Mouse (Mus musculus): ENCODE results near the gene Sbds. TPM values are rescaled to one million over a fixed set of nuclear protein-coding genes. Genes with fewer than 3 reads are reported as not detected.

Gene Sbds
- polyA plus RNA-seq, 1 experiment from 2014 or later: 83.7 TPM

GRCm38 (mm10) chr5:130218336-130218735, 37.0 kb downstream of the Sbds start:
- ATAC-seq (replicated peaks; ENCODE audit: low FRiP score) (no peak), DNase-seq (ENCODE audit: low spot score) (no peak)
- Histone ChIP-seq H3K27ac (ENCODE audit: low read depth, low read length) (no peak overlapping the region), H3K27me3 (replicated peaks; ENCODE audit: control insufficient read depth, insufficient read depth, low read length) (no peaks in the 10 kb centered on the region), H3K4me2 (no peak overlapping the region), H3K9me3 (ENCODE audit: control insufficient read depth, low read length) (no peaks in the 10 kb centered on the region), H3K4me3 (ENCODE audit: low read depth, low read length) (no peak overlapping the region), H3K4me1 (replicated peaks; ENCODE audit: control insufficient read depth, insufficient read depth, low read length) (peaks cover 8% of the 10 kb centered on the region), H3K36me3 (ENCODE audit: control insufficient read depth, insufficient read depth, low read length) (no peaks in the 10 kb centered on the region), H3K9ac (ENCODE audit: low read depth, low read length) (no peak overlapping the region)
- 90% methylated on average over 5 of the region's 5 CpGs for WGBS

GRCm38 (mm10) chr5:130217406-130217805, 37.9 kb downstream of the Sbds start:
- H3K4me3 ChIP-seq (ENCODE audit: low read depth, low read length): no peak overlapping the region
- peaks cover 5% of the 10 kb centered on the region; the same call in 1 of the 2 replicates for H3K4me1 ChIP-seq (replicated peaks; ENCODE audit: control insufficient read depth, insufficient read depth, low read length)
- 82% methylated on average over 4 of the region's 4 CpGs for WGBS
- DNase-seq (ENCODE audit: low spot score) (no peak), ATAC-seq (replicated peaks; ENCODE audit: low FRiP score) (no peak)
- peaks cover 6% of the 10 kb centered on the region; the same call in 1 of the 2 replicates for H3K36me3 ChIP-seq (ENCODE audit: control insufficient read depth, insufficient read depth, low read length)
- H3K9ac ChIP-seq (ENCODE audit: low read depth, low read length): no peak overlapping the region
- H3K27ac ChIP-seq (ENCODE audit: low read depth, low read length): no peak overlapping the region
- no peaks in the 10 kb centered on the region for H3K27me3 ChIP-seq (replicated peaks; ENCODE audit: control insufficient read depth, insufficient read depth, low read length)
- no peak overlapping the region for H3K4me2 ChIP-seq
- no peaks in the 10 kb centered on the region for H3K9me3 ChIP-seq (ENCODE audit: control insufficient read depth, low read length)

GRCm38 (mm10) chr5:130216781-130217180, 38.5 kb downstream of the Sbds start, which contains the start of gene Tmem248:
TSS of gene Tmem248 (plus strand) at chr5:130217081.
- Histone ChIP-seq H3K4me1 (replicated peaks; ENCODE audit: control insufficient read depth, insufficient read depth, low read length) (peaks cover 5% of the 10 kb centered on the region; the same call in 1 of the 2 replicates), H3K27ac (ENCODE audit: low read depth, low read length) (no peak within 1 kb of the TSS), H3K4me2 (no peak within 1 kb of the TSS), H3K4me3 (ENCODE audit: low read depth, low read length) (no peak within 1 kb of the TSS), H3K9me3 (ENCODE audit: control insufficient read depth, low read length) (no peaks in the 10 kb centered on the region), H3K9ac (ENCODE audit: low read depth, low read length) (no peak within 1 kb of the TSS), H3K27me3 (replicated peaks; ENCODE audit: control insufficient read depth, insufficient read depth, low read length) (no peaks in the 10 kb centered on the region), H3K36me3 (ENCODE audit: control insufficient read depth, insufficient read depth, low read length) (peaks cover 11% of the 10 kb centered on the region; the same call in 1 of the 2 replicates)
- no peak for DNase-seq (ENCODE audit: low spot score)
- 77% methylated on average over 7 of the region's 7 CpGs for WGBS
- no peak for ATAC-seq (replicated peaks; ENCODE audit: low FRiP score)

- Histone ChIP-seq H3K4me3 (ENCODE audit: low read depth, low read length) (no peak overlapping the region), H3K4me1 (replicated peaks; ENCODE audit: control insufficient read depth, insufficient read depth, low read length) (no peaks in the 10 kb centered on the region), H3K27ac (ENCODE audit: low read depth, low read length) (no peak overlapping the region), H3K4me2 (no peak overlapping the region), H3K36me3 (ENCODE audit: control insufficient read depth, insufficient read depth, low read length) (peaks cover 32% of the 10 kb centered on the region), H3K9me3 (ENCODE audit: control insufficient read depth, low read length) (no peaks in the 10 kb centered on the region), H3K27me3 (replicated peaks; ENCODE audit: control insufficient read depth, insufficient read depth, low read length) (no peaks in the 10 kb centered on the region), H3K9ac (ENCODE audit: low read depth, low read length) (no peak overlapping the region)
- no peak for DNase-seq (ENCODE audit: low spot score)
- 91% methylated on average over 11 of the region's 11 CpGs for WGBS
- no peak for ATAC-seq (replicated peaks; ENCODE audit: low FRiP score)
These were observed 42.4 kb downstream of the Sbds start for GRCm38 (mm10) chr5:130212956-130213355.

GRCm38 (mm10) chr5:130207299-130207698, 48.0 kb downstream of the Sbds start:
- DNase-seq (ENCODE audit: low spot score) (no peak), ATAC-seq (replicated peaks; ENCODE audit: low FRiP score) (no peak)
- peaks cover 32% of the 10 kb centered on the region for H3K36me3 ChIP-seq (ENCODE audit: control insufficient read depth, insufficient read depth, low read length)
- H3K27ac ChIP-seq (ENCODE audit: low read depth, low read length): no peak overlapping the region
- no peak overlapping the region for H3K4me2 ChIP-seq
- WGBS: 93% methylated on average over 4 of the region's 4 CpGs
- no peaks in the 10 kb centered on the region for H3K4me1 ChIP-seq (replicated peaks; ENCODE audit: control insufficient read depth, insufficient read depth, low read length)
- H3K9me3 ChIP-seq (ENCODE audit: control insufficient read depth, low read length): no peaks in the 10 kb centered on the region
- H3K27me3 ChIP-seq (replicated peaks; ENCODE audit: control insufficient read depth, insufficient read depth, low read length): no peaks in the 10 kb centered on the region
- no peak overlapping the region for H3K9ac ChIP-seq (ENCODE audit: low read depth, low read length)
- no peak overlapping the region for H3K4me3 ChIP-seq (ENCODE audit: low read depth, low read length)

- peaks cover 29% of the 10 kb centered on the region for H3K36me3 ChIP-seq (ENCODE audit: control insufficient read depth, insufficient read depth, low read length)
- H3K4me3 ChIP-seq (ENCODE audit: low read depth, low read length): no peak overlapping the region
- H3K27me3 ChIP-seq (replicated peaks; ENCODE audit: control insufficient read depth, insufficient read depth, low read length): no peaks in the 10 kb centered on the region
- H3K9ac ChIP-seq (ENCODE audit: low read depth, low read length): no peak overlapping the region
- no peaks in the 10 kb centered on the region for H3K4me1 ChIP-seq (replicated peaks; ENCODE audit: control insufficient read depth, insufficient read depth, low read length)
- no peak for DNase-seq (ENCODE audit: low spot score)
- ATAC-seq (replicated peaks; ENCODE audit: low FRiP score): no peak
- H3K4me2 ChIP-seq: no peak overlapping the region
- WGBS: 80% methylated on average over 3 of the region's 3 CpGs
- no peaks in the 10 kb centered on the region for H3K9me3 ChIP-seq (ENCODE audit: control insufficient read depth, low read length)
- H3K27ac ChIP-seq (ENCODE audit: low read depth, low read length): no peak overlapping the region
These were observed 49.8 kb downstream of the Sbds start for GRCm38 (mm10) chr5:130205441-130206023.

- Histone ChIP-seq H3K9ac (ENCODE audit: low read depth, low read length) (no peak overlapping the region), H3K4me1 (replicated peaks; ENCODE audit: control insufficient read depth, insufficient read depth, low read length) (no peaks in the 10 kb centered on the region), H3K4me3 (ENCODE audit: low read depth, low read length) (no peak overlapping the region), H3K4me2 (no peak overlapping the region), H3K9me3 (ENCODE audit: control insufficient read depth, low read length) (no peaks in the 10 kb centered on the region), H3K36me3 (ENCODE audit: control insufficient read depth, insufficient read depth, low read length) (peaks cover 22% of the 10 kb centered on the region), H3K27me3 (replicated peaks; ENCODE audit: control insufficient read depth, insufficient read depth, low read length) (no peaks in the 10 kb centered on the region), H3K27ac (ENCODE audit: low read depth, low read length) (no peak overlapping the region)
- 81% methylated on average over 6 of the region's 6 CpGs for WGBS
- ATAC-seq (replicated peaks; ENCODE audit: low FRiP score) (no peak), DNase-seq (ENCODE audit: low spot score) (no peak)
These were observed 50.8 kb downstream of the Sbds start for GRCm38 (mm10) chr5:130204560-130204959.

GRCm38 (mm10) chr5:130203948-130204347, 51.4 kb downstream of the Sbds start:
- no peak overlapping the region for H3K27ac ChIP-seq (ENCODE audit: low read depth, low read length)
- DNase-seq (ENCODE audit: low spot score) (no peak), ATAC-seq (replicated peaks; ENCODE audit: low FRiP score) (no peak)
- peaks cover 24% of the 10 kb centered on the region for H3K36me3 ChIP-seq (ENCODE audit: control insufficient read depth, insufficient read depth, low read length)
- H3K4me2 ChIP-seq: no peak overlapping the region
- WGBS: 68% methylated on average over 4 of the region's 4 CpGs
- no peak overlapping the region for H3K9ac ChIP-seq (ENCODE audit: low read depth, low read length)
- no peak overlapping the region for H3K4me3 ChIP-seq (ENCODE audit: low read depth, low read length)
- no peaks in the 10 kb centered on the region for H3K4me1 ChIP-seq (replicated peaks; ENCODE audit: control insufficient read depth, insufficient read depth, low read length)
- no peaks in the 10 kb centered on the region for H3K9me3 ChIP-seq (ENCODE audit: control insufficient read depth, low read length)
- H3K27me3 ChIP-seq (replicated peaks; ENCODE audit: control insufficient read depth, insufficient read depth, low read length): no peaks in the 10 kb centered on the region

GRCm38 (mm10) chr5:130200233-130201029, 54.9 kb downstream of the Sbds start:
- H3K27me3 ChIP-seq (replicated peaks; ENCODE audit: control insufficient read depth, insufficient read depth, low read length): no peaks in the 10 kb centered on the region
- WGBS: 87% methylated on average over 10 of the region's 10 CpGs
- ATAC-seq (replicated peaks; ENCODE audit: low FRiP score): no peak
- no peak overlapping the region for H3K4me3 ChIP-seq (ENCODE audit: low read depth, low read length)
- H3K36me3 ChIP-seq (ENCODE audit: control insufficient read depth, insufficient read depth, low read length): peaks cover 32% of the 10 kb centered on the region
- no peak overlapping the region for H3K27ac ChIP-seq (ENCODE audit: low read depth, low read length)
- H3K4me1 ChIP-seq (replicated peaks; ENCODE audit: control insufficient read depth, insufficient read depth, low read length): no peaks in the 10 kb centered on the region
- H3K4me2 ChIP-seq: no peak overlapping the region
- DNase-seq (ENCODE audit: low spot score): no peak
- H3K9me3 ChIP-seq (ENCODE audit: control insufficient read depth, low read length): no peaks in the 10 kb centered on the region
- H3K9ac ChIP-seq (ENCODE audit: low read depth, low read length): no peak overlapping the region
